Mouse (Mus musculus) ES-E14 (cell line): ENCODE measurements at regions not wholly inside any gene's neighbourhood (a gene's known extent, or its start where the extent isn't known, plus 50 kb on each side); places are given as distances from the start of the nearest gene placed in this dataset.
"Not testable (repeated sequence)": the region's sequence is repeated elsewhere in the genome, so short reads cannot be mapped to it uniquely, and the experiment has no call there.

ENCODE experiments used
- DNase-seq: peaks from one replicate; pipeline ENCODE4 v3.0.0-alpha.2; 2013; ENCODE audit warnings: low read depth, low spot score
- H3K27ac ChIP-seq: 2 replicates; pipeline ENCODE4 v1.5.1; 2012; ENCODE audit warnings: low read depth, mild to moderate bottlenecking, low read length, moderate library complexity, mixed read lengths; ENCODE audit not compliant: poor library complexity, insufficient read depth, severe bottlenecking
- H3K36me3 ChIP-seq: 2 replicates; pipeline ENCODE4 v1.6.1; 2012; ENCODE audit warnings: mild to moderate bottlenecking, low read length, moderate library complexity, mixed read lengths; ENCODE audit not compliant: control insufficient read depth, poor library complexity, insufficient read depth, severe bottlenecking
- H3K4me1 ChIP-seq, 2 experiments: fragments of 150-350 bp in 1 of 2; sonication (generic) in 1 of 2; 2 replicates each; pipeline ENCODE4 v1.6.1; 2012; ENCODE audit warnings: low read length in 2 of 2, mild to moderate bottlenecking in 1 of 2, mixed read lengths in 1 of 2; ENCODE audit not compliant: control insufficient read depth in 2 of 2, insufficient read depth in 2 of 2, poor library complexity in 1 of 2
- H3K4me3 ChIP-seq, 2 experiments: fragments of 150-350 bp in 1 of 2; sonication (generic) in 1 of 2; 2 replicates each; pipeline ENCODE4 v1.5.1; 2012; ENCODE audit warnings: low read length in 2 of 2, low read depth in 1 of 2, mild to moderate bottlenecking in 1 of 2, mixed read lengths in 1 of 2; ENCODE audit not compliant: insufficient read depth in 1 of 2, poor library complexity in 1 of 2, severe bottlenecking in 1 of 2
- H3K9ac ChIP-seq: 2 replicates; pipeline ENCODE4 v1.6.1; 2012; ENCODE audit warnings: low read depth, mild to moderate bottlenecking, low read length, mixed read lengths; ENCODE audit not compliant: poor library complexity, insufficient read depth, severe bottlenecking
- H3K9me3 ChIP-seq: fragments of 150-350 bp; sonication (generic); 2 replicates; pipeline ENCODE4 v1.6.1; 2012; ENCODE audit warnings: low read depth, mild to moderate bottlenecking, low read length; ENCODE audit not compliant: control insufficient read depth, insufficient read depth
- CHD2 ChIP-seq: IDR thresholded peaks from 2 replicates; pipeline ENCODE4 v1.6.1; 2014; ENCODE audit warnings: mild to moderate bottlenecking, low read depth, low read length, inconsistent platforms
- HCFC1 ChIP-seq: IDR thresholded peaks from 2 replicates; pipeline ENCODE4 v1.6.1; 2012; ENCODE audit warnings: low read length, inconsistent platforms, borderline replicate concordance; ENCODE audit not compliant: insufficient read depth
- MAFK ChIP-seq: IDR thresholded peaks from 2 replicates; pipeline ENCODE4 v1.6.1; 2014; ENCODE audit warnings: mild to moderate bottlenecking, low read depth, low read length, inconsistent platforms; ENCODE audit not compliant: insufficient read depth
- ZC3H11A ChIP-seq: IDR thresholded peaks from 2 replicates; pipeline ENCODE4 v1.6.1; 2012; ENCODE audit warnings: low read depth, mild to moderate bottlenecking, inconsistent platforms, low read length, borderline replicate concordance
- ZNF384 ChIP-seq: IDR thresholded peaks from 2 replicates; pipeline ENCODE4 v1.6.1; 2012; ENCODE audit warnings: low read depth, low read length, inconsistent platforms
- in situ Hi-C, 2 experiments: fragments of 600-800 bp; cut with MboI; formaldehyde crosslinking; loops; one replicate each; pipeline ENCODE4 v1.15.1; 2025; ENCODE audit warnings: low sequenced_read_pairs in 2 of 2, inconsistent platforms in 1 of 2; ENCODE audit not compliant: unreplicated experiment in 2 of 2

DNA sequence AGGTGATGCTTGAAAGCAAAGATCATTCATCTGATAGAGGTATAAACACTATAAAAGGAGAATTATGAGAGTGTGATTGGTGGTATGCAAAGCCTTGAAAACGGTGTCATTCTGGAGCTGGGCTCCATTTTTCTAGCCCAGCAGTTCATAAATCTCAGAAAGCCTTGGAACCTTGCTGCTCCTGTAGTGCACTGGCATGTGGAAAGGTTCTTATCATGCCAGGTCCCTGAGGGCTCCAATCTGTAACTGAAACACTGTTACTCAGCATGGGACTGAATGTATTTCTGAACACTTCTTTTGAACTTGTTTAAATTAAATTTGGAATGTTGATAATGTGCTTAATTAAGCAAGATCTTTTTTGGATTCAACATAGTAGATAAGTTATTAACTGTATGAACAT, 352.0 kb upstream of the Ngly1 start:
- in situ Hi-C loops = loop anchor here in 1 of 2 experiments (25.0 kb wide), 1 partner anchor 535 kb away; no protein-coding TSS in a partner anchor
- no peak overlapping the region for H3K27ac ChIP-seq

GRCm38 (mm10) chr14:15906429-15906828, 342.7 kb upstream of the Ngly1 start:
- H3K36me3 ChIP-seq, H3K9ac ChIP-seq, in situ Hi-C loops, H3K9me3 ChIP-seq, H3K27ac ChIP-seq, DNase-seq, H3K4me3 ChIP-seq, H3K4me1 ChIP-seq: not testable (repeated sequence)

More for the DNA sequence above, 352.0 kb upstream of the Ngly1 start:
- Histone ChIP-seq H3K4me3 (no peak overlapping the region), H3K36me3 (no peaks in the 10 kb centered on the region; the same call in 1 of the 2 replicates), H3K9ac (no peak overlapping the region), H3K4me1 (no peaks in the 10 kb centered on the region), H3K9me3 (no peaks in the 10 kb centered on the region)
- DNase-seq = no peak
- no peak for TF ChIP-seq HCFC1
- no peak for TF ChIP-seq MAFK
- no peak for TF ChIP-seq ZC3H11A
- TF ChIP-seq ZNF384 = no peak
- no peak for TF ChIP-seq CHD2

GRCm38 (mm10) chr14:15913206-15913605, 335.9 kb upstream of the Ngly1 start:
- H3K4me1 ChIP-seq, H3K27ac ChIP-seq, H3K4me3 ChIP-seq, H3K9ac ChIP-seq, H3K9me3 ChIP-seq, in situ Hi-C loops, DNase-seq, H3K36me3 ChIP-seq: not testable (repeated sequence)

DNA sequence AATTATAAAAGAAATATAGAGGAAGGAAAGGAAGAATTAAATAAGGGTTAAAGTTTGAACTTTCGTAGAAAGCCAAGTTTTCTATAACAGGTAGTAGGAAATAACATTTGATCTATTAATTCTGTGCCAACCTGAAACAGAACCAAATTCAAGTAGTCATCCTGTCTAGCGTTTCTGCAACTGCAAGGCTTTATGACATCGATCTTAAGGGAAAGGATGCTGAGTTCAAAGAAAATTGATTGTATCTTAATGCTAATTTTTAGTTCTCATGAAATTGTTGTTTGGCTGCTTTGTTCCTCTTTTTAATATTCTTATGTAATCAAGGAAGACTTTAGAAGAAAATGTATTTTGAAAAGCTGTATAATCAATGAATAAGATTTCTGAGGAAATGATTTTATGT, 334.9 kb upstream of the Ngly1 start:
- H3K9ac ChIP-seq = no peak overlapping the region
- H3K36me3 ChIP-seq = no peaks in the 10 kb centered on the region
- in situ Hi-C loops = no loop called here
- H3K4me1 ChIP-seq = no peaks in the 10 kb centered on the region
- H3K27ac ChIP-seq = no peak overlapping the region
- no peaks in the 10 kb centered on the region for H3K9me3 ChIP-seq
- no peak overlapping the region for H3K4me3 ChIP-seq
- no peak for TF ChIP-seq HCFC1
- no peak for TF ChIP-seq ZC3H11A
- no peak for TF ChIP-seq ZNF384
- no peak for TF ChIP-seq MAFK
- no peak for TF ChIP-seq CHD2
- no peak for DNase-seq

DNA sequence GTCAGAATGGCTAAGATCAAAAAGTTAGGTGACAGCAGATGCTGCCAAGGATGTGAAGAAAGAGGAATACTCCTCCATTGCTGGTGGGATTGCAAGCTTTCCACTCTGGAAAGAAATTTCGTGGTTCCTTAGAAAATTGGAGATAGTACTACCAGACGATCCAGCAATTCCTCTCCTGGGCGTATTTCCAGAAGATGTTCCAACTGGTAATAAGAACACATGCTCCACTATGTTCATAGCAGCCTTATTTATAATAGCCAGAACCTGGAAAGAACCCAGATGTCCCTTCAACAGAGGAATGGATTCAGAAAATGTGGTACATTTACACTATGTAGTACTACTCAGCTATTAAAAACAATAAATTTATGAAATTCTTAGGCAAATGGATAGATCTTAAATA, 324.4 kb upstream of the Ngly1 start:
- DNase-seq, H3K4me1 ChIP-seq, H3K27ac ChIP-seq, H3K9ac ChIP-seq, H3K36me3 ChIP-seq, in situ Hi-C loops, H3K9me3 ChIP-seq, H3K4me3 ChIP-seq: not testable (repeated sequence)

DNA sequence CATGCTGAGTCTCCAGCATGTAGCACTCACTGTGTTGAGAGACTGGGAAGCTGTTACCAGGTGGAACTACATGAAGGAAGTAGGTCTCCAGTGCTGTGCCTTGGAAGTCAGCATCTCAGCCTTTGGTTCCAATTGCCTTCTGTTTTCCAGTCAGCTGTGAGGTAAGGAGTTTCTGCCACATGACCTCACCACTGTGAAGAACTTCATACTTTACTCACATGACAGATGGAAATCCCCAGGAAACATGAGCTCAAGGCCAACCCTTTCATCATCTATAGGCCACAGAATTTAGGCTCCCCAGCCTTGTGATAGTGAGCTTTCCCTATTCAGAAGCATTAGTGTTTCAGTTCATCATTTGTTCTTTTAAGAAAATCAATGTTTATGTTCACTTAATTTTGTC, 314.4 kb upstream of the Ngly1 start:
- Histone ChIP-seq H3K4me1 (no peaks in the 10 kb centered on the region), H3K27ac (no peak overlapping the region), H3K36me3 (no peaks in the 10 kb centered on the region), H3K9me3 (no peaks in the 10 kb centered on the region), H3K4me3 (no peak overlapping the region), H3K9ac (no peak overlapping the region)
- no peak for DNase-seq
- in situ Hi-C loops = no loop called here
- TF ChIP-seq ZC3H11A (no peak), CHD2 (no peak), MAFK (no peak), ZNF384 (no peak), HCFC1 (no peak)
